Comparison of ENCODE assay signal across 13 mouse cellular contexts in genomic region chr8:95358550-95359411, GRCm38 (mm10). TPM values are rescaled to one million over a fixed set of nuclear protein-coding genes. Genes with fewer than 3 reads are reported as not detected.
A peak's percentile ranks its signal among the peaks of the same experiment; 100 is the strongest.
DNase-seq lines count a peak whose midpoint lies in the region; ATAC-seq and TF ChIP-seq lines count a peak whose summit lies in the region.
"Had no signal": no experiment of that assay in that cellular context is flagged by ENCODE, and none has a peak within 500 bp of the region (broad histone marks: within the 10 kb centered on the region; RNA-seq: fewer than 3 reads in every experiment).

No protein-coding gene starts in this region.

- H3K27me3 ChIP-seq in forebrain, embryonic 13.5 days, result no peaks in the 10 kb centered on the region
- H3K27me3 ChIP-seq in forebrain, embryonic 11.5 days (ENCODE audit: control insufficient read depth, insufficient read depth, low read length), result no peaks in the 10 kb centered on the region
- no peaks in the 10 kb centered on the region for H3K27me3 ChIP-seq in midbrain, embryonic 12.5 days
- no peaks in the 10 kb centered on the region for H3K27me3 ChIP-seq in midbrain, embryonic 14.5 days (ENCODE audit: control insufficient read depth, insufficient read depth, low read length)
- no peaks in the 10 kb centered on the region for H3K27me3 ChIP-seq in heart, embryonic 12.5 days (replicated peaks)
- H3K27me3 ChIP-seq in myocyte (ENCODE audit: control insufficient read depth, insufficient read depth, insufficient read length), result no peaks in the 10 kb centered on the region
- H3K27me3 ChIP-seq: limb, embryonic 13.5 days had no signal

- H3K9ac ChIP-seq in forebrain, embryonic 13.5 days, result 0 out of 2 replicates have a peak overlapping the region, but pooled peaks have one; percentile 0
- H3K9ac ChIP-seq in forebrain, embryonic 11.5 days (ENCODE audit: low read length), result no peak overlapping the region
- H3K9ac ChIP-seq in midbrain, embryonic 12.5 days (replicated peaks), result no peak overlapping the region
- H3K9ac ChIP-seq in midbrain, embryonic 14.5 days (replicated peaks; ENCODE audit: low read length), result no peak overlapping the region
- peak overlapping the region; percentile 67 for H3K9ac ChIP-seq in heart, embryonic 12.5 days
- H3K9ac ChIP-seq: limb, embryonic 13.5 days had no signal

- H3K4me2 ChIP-seq in forebrain, embryonic 13.5 days, result no peak overlapping the region
- H3K4me2 ChIP-seq in forebrain, embryonic 11.5 days (ENCODE audit: low read depth, low read length, severe bottlenecking), result no peak overlapping the region
- H3K4me2 ChIP-seq in midbrain, embryonic 12.5 days (replicated peaks), result no peak overlapping the region
- no peak overlapping the region for H3K4me2 ChIP-seq in midbrain, embryonic 14.5 days (ENCODE audit: low read length)
- peak overlapping the region; percentile 58 for H3K4me2 ChIP-seq in heart, embryonic 12.5 days
- H3K4me2 ChIP-seq in myocyte (ENCODE audit: low read depth), result peak overlapping the region; percentile 7
- H3K4me2 ChIP-seq: limb, embryonic 13.5 days had no signal

- peaks cover under 1% of the 10 kb centered on the region; the same call in 1 of the 2 replicates for H3K9me3 ChIP-seq in forebrain, embryonic 13.5 days (replicated peaks)
- H3K9me3 ChIP-seq in forebrain, embryonic 11.5 days (ENCODE audit: control insufficient read depth, low read length), result no peaks in the 10 kb centered on the region
- no peaks in the 10 kb centered on the region for H3K9me3 ChIP-seq in midbrain, embryonic 12.5 days
- H3K9me3 ChIP-seq in midbrain, embryonic 14.5 days (ENCODE audit: control insufficient read depth, low read length), result no peaks in the 10 kb centered on the region; the same call in 1 of the 2 replicates
- no peaks in the 10 kb centered on the region for H3K9me3 ChIP-seq in heart, embryonic 12.5 days (replicated peaks)
- H3K9me3 ChIP-seq: limb, embryonic 13.5 days had no signal

- no peak overlapping the region for H3K4me3 ChIP-seq in forebrain, embryonic 13.5 days
- H3K4me3 ChIP-seq in forebrain, embryonic 11.5 days (ENCODE audit: low read depth, low read length), result no peak overlapping the region
- H3K4me3 ChIP-seq in midbrain, embryonic 12.5 days, result no peak overlapping the region
- H3K4me3 ChIP-seq in midbrain, embryonic 14.5 days (replicated peaks; ENCODE audit: low read depth, low read length), result no peak overlapping the region
- peak overlapping the region; percentile 2 for H3K4me3 ChIP-seq in heart, embryonic 12.5 days
- no peak overlapping the region for H3K4me3 ChIP-seq in myocyte
- H3K4me3 ChIP-seq: limb, embryonic 13.5 days had no signal

- H3K79me2 ChIP-seq in myocyte (ENCODE audit: control insufficient read depth, insufficient read depth), result peaks cover 19% of the 10 kb centered on the region

- TF ChIP-seq POLR2A in myocyte (IDR thresholded peaks at IDR 0.05; ENCODE audit: insufficient read length, low read depth), result no peak

- peaks cover 45% of the 10 kb centered on the region for H3K4me1 ChIP-seq in forebrain, embryonic 13.5 days
- H3K4me1 ChIP-seq in forebrain, embryonic 11.5 days (replicated peaks; ENCODE audit: control insufficient read depth, insufficient read depth, low read length), result peaks cover 2% of the 10 kb centered on the region; the same call in 1 of the 2 replicates
- H3K4me1 ChIP-seq in midbrain, embryonic 12.5 days, result peaks cover 41% of the 10 kb centered on the region
- H3K4me1 ChIP-seq in midbrain, embryonic 14.5 days (ENCODE audit: control insufficient read depth, insufficient read depth, low read length), result peaks cover 30% of the 10 kb centered on the region
- H3K4me1 ChIP-seq in heart, embryonic 12.5 days (replicated peaks), result peaks cover 95% of the 10 kb centered on the region

- no peak overlapping the region for H3ac ChIP-seq in myocyte (ENCODE audit: control insufficient read depth, insufficient read length)

- DNase-seq in forebrain, embryonic 11.5 days (ENCODE audit: low spot score), result no peak
- DNase-seq in midbrain, embryonic 14.5 days, result no peak
- DNase-seq in thymus, postnatal 25 days, result no peak
- no peak for DNase-seq in frontal cortex, postnatal 14 days (ENCODE audit: low spot score in 2 of 2)
- DNase-seq: cerebellum, postnatal 14 days; gastrocnemius, postnatal 10 days; kidney, postnatal 14 days had no signal

- 64% methylated on average over 8 of the region's 8 CpGs for WGBS in forebrain, embryonic 13.5 days
- WGBS in forebrain, embryonic 11.5 days, result 67% methylated on average over 8 of the region's 8 CpGs
- 64% methylated on average over 8 of the region's 8 CpGs for WGBS in midbrain, embryonic 12.5 days
- 55% methylated on average over 8 of the region's 8 CpGs for WGBS in midbrain, embryonic 14.5 days
- 15% methylated on average over 7 of the region's 8 CpGs for WGBS in heart, embryonic 12.5 days

- H3K27ac ChIP-seq in forebrain, embryonic 13.5 days, result no peak overlapping the region
- no peak overlapping the region for H3K27ac ChIP-seq in forebrain, embryonic 11.5 days (ENCODE audit: low read depth, low read length)
- H3K27ac ChIP-seq in midbrain, embryonic 12.5 days (replicated peaks), result peak overlapping the region; percentile 20
- H3K27ac ChIP-seq in midbrain, embryonic 14.5 days (replicated peaks; ENCODE audit: low read depth, low read length), result no peak overlapping the region
- peak overlapping the region; percentile 97 for H3K27ac ChIP-seq in heart, embryonic 12.5 days (ENCODE audit: poor library complexity, severe bottlenecking)
- H3K27ac ChIP-seq: limb, embryonic 13.5 days had no signal

- ATAC-seq in forebrain, embryonic 13.5 days, result no peak
- ATAC-seq in forebrain, embryonic 11.5 days (replicated peaks; ENCODE audit: low FRiP score), result no peak
- ATAC-seq in midbrain, embryonic 12.5 days (ENCODE audit: low FRiP score, low read depth), result no peak
- no peak for ATAC-seq in midbrain, embryonic 14.5 days (ENCODE audit: low FRiP score, low TSS enrichment)
- ATAC-seq in heart, embryonic 12.5 days (ENCODE audit: insufficient number of reproducible peaks, low FRiP score), result peak; percentile 35; the same call in 1 of the 2 replicates

- no peaks in the 10 kb centered on the region for H3K36me3 ChIP-seq in forebrain, embryonic 13.5 days (ENCODE audit: poor library complexity, severe bottlenecking)
- no peaks in the 10 kb centered on the region for H3K36me3 ChIP-seq in forebrain, embryonic 11.5 days (ENCODE audit: control insufficient read depth, insufficient read depth, low read length)
- no peaks in the 10 kb centered on the region for H3K36me3 ChIP-seq in midbrain, embryonic 12.5 days
- no peaks in the 10 kb centered on the region for H3K36me3 ChIP-seq in midbrain, embryonic 14.5 days (ENCODE audit: control insufficient read depth, insufficient read depth, low read length)
- peaks cover 10% of the 10 kb centered on the region; the same call in 1 of the 2 replicates for H3K36me3 ChIP-seq in heart, embryonic 12.5 days
- H3K36me3 ChIP-seq in myocyte (ENCODE audit: control insufficient read depth, insufficient read depth), result no peaks in the 10 kb centered on the region
- H3K36me3 ChIP-seq: limb, embryonic 13.5 days had no signal

RNA-seq across cellular contexts. Expression of gene Mmp15, which starts 6.7 kb away (rescaled TPM):
- polyA plus RNA-seq in forebrain, embryonic 13.5 days (2015; fragmentation: Nextera tagmentation; extraction: Ambion mirVana), result 10.9 and 11.2 TPM in 2 replicates
- 20.6 and 21.0 TPM in 2 replicates for polyA plus RNA-seq in forebrain, embryonic 11.5 days (2014; fragmentation: Nextera tagmentation; extraction: Ambion mirVana)
- 23.5 and 27.1 TPM in 2 replicates for polyA plus RNA-seq in midbrain, embryonic 12.5 days (2016; fragmentation: Nextera tagmentation; extraction: Ambion mirVana)
- polyA plus RNA-seq in midbrain, embryonic 14.5 days (2014; fragmentation: Nextera tagmentation; extraction: Ambion mirVana), result 17.8 and 19.1 TPM in 2 replicates
- 86.0 and 86.6 TPM in 2 replicates for polyA plus RNA-seq in heart, embryonic 12.5 days (2016; fragmentation: Nextera tagmentation; extraction: Ambion mirVana)
- polyA plus RNA-seq in myocyte (2012; fragmentation: generic; extraction: Trizol), result 45.1 TPM

RNA-seq across cellular contexts. Expression of gene Usb1, which starts 26.7 kb away (rescaled TPM):
- 43.7 and 45.8 TPM in 2 replicates for polyA plus RNA-seq in forebrain, embryonic 13.5 days (2015; fragmentation: Nextera tagmentation; extraction: Ambion mirVana)
- 43.1 and 46.5 TPM in 2 replicates for polyA plus RNA-seq in forebrain, embryonic 11.5 days (2014; fragmentation: Nextera tagmentation; extraction: Ambion mirVana)
- polyA plus RNA-seq in midbrain, embryonic 12.5 days (2016; fragmentation: Nextera tagmentation; extraction: Ambion mirVana), result 33.9 and 37.1 TPM in 2 replicates
- 32.0 and 37.3 TPM in 2 replicates for polyA plus RNA-seq in midbrain, embryonic 14.5 days (2014; fragmentation: Nextera tagmentation; extraction: Ambion mirVana)
- 25.5 and 26.5 TPM in 2 replicates for polyA plus RNA-seq in heart, embryonic 12.5 days (2016; fragmentation: Nextera tagmentation; extraction: Ambion mirVana)
- 42.8 TPM for polyA plus RNA-seq in myocyte (2012; fragmentation: generic; extraction: Trizol)

RNA-seq across cellular contexts. Expression of gene Zfp319, which starts 27.0 kb away (rescaled TPM):
- polyA plus RNA-seq in forebrain, embryonic 13.5 days (2015; fragmentation: Nextera tagmentation; extraction: Ambion mirVana), result 15.3 and 16.0 TPM in 2 replicates
- 14.6 and 15.0 TPM in 2 replicates for polyA plus RNA-seq in forebrain, embryonic 11.5 days (2014; fragmentation: Nextera tagmentation; extraction: Ambion mirVana)
- 19.1 and 20.6 TPM in 2 replicates for polyA plus RNA-seq in midbrain, embryonic 12.5 days (2016; fragmentation: Nextera tagmentation; extraction: Ambion mirVana)
- 15.9 and 17.9 TPM in 2 replicates for polyA plus RNA-seq in midbrain, embryonic 14.5 days (2014; fragmentation: Nextera tagmentation; extraction: Ambion mirVana)
- 8.6 and 9.6 TPM in 2 replicates for polyA plus RNA-seq in heart, embryonic 12.5 days (2016; fragmentation: Nextera tagmentation; extraction: Ambion mirVana)
- 7.4 TPM for polyA plus RNA-seq in myocyte (2012; fragmentation: generic; extraction: Trizol)

RNA-seq across cellular contexts. Expression of gene Tepp, which starts 48.4 kb away (rescaled TPM):
- polyA plus RNA-seq in forebrain, embryonic 13.5 days (2015; fragmentation: Nextera tagmentation; extraction: Ambion mirVana), result 0.39 and 1.1 TPM in 2 replicates
- polyA plus RNA-seq in forebrain, embryonic 11.5 days (2014; fragmentation: Nextera tagmentation; extraction: Ambion mirVana), result not detected in 2 replicates
- polyA plus RNA-seq in midbrain, embryonic 12.5 days (2016; fragmentation: Nextera tagmentation; extraction: Ambion mirVana), result not detected in 2 replicates
- 0.83 and 2.7 TPM in 2 replicates for polyA plus RNA-seq in midbrain, embryonic 14.5 days (2014; fragmentation: Nextera tagmentation; extraction: Ambion mirVana)
- 0.53 TPM in 1 of 2 replicates, not detected in the other for polyA plus RNA-seq in heart, embryonic 12.5 days (2016; fragmentation: Nextera tagmentation; extraction: Ambion mirVana)
- polyA plus RNA-seq in myocyte (2012; fragmentation: generic; extraction: Trizol), result not detected
- polyA plus RNA-seq: C2C12 had no signal

RNA-seq across cellular contexts. Expression of gene Cngb1, which starts 52.4 kb away (rescaled TPM):
- 0.43 and 0.57 TPM in 2 replicates for polyA plus RNA-seq in forebrain, embryonic 13.5 days (2015; fragmentation: Nextera tagmentation; extraction: Ambion mirVana)
- polyA plus RNA-seq in forebrain, embryonic 11.5 days (2014; fragmentation: Nextera tagmentation; extraction: Ambion mirVana), result 0.17 and 0.33 TPM in 2 replicates
- polyA plus RNA-seq in midbrain, embryonic 12.5 days (2016; fragmentation: Nextera tagmentation; extraction: Ambion mirVana), result 0.05 and 0.13 TPM in 2 replicates
- polyA plus RNA-seq in midbrain, embryonic 14.5 days (2014; fragmentation: Nextera tagmentation; extraction: Ambion mirVana), result 0.47 and 0.59 TPM in 2 replicates
- polyA plus RNA-seq in heart, embryonic 12.5 days (2016; fragmentation: Nextera tagmentation; extraction: Ambion mirVana), result 0.26 and 1.0 TPM in 2 replicates
- polyA plus RNA-seq in myocyte (2012; fragmentation: generic; extraction: Trizol), result 0.07 TPM

Comparison
In these comparisons a context has a peak if more than half of its experiments do, and no peak if none do; other contexts are left out.
1. H3K27ac ChIP-seq: peak in midbrain, embryonic 12.5 days (single experiment) and heart, embryonic 12.5 days (single experiment); none in forebrain, embryonic 13.5 days (single experiment), forebrain, embryonic 11.5 days (single experiment) and midbrain, embryonic 14.5 days (single experiment).
2. H3K9ac ChIP-seq: peak in forebrain, embryonic 13.5 days (single experiment) and heart, embryonic 12.5 days (single experiment); none in forebrain, embryonic 11.5 days (single experiment), midbrain, embryonic 12.5 days (single experiment) and midbrain, embryonic 14.5 days (single experiment).
3. H3K4me2 ChIP-seq: peak in heart, embryonic 12.5 days (single experiment) and myocyte (single experiment); none in forebrain, embryonic 13.5 days (single experiment), forebrain, embryonic 11.5 days (single experiment), midbrain, embryonic 12.5 days (single experiment) and midbrain, embryonic 14.5 days (single experiment).